Mouse (Mus musculus) myocyte (in vitro differentiated cells): ENCODE results near the gene Leng9. TPM values are rescaled to one million over a fixed set of nuclear protein-coding genes. Genes with fewer than 3 reads are reported as not detected.
"Not testable (repeated sequence)": the region's sequence is repeated elsewhere in the genome, so short reads cannot be mapped to it uniquely, and the experiment has no call there.

Source experiments
- H3K27me3 ChIP-seq: one replicate; pipeline ENCODE4 v1.6.1; 2011; ENCODE audit not compliant: control insufficient read depth, insufficient read depth, insufficient read length
- H3K36me3 ChIP-seq: one replicate; pipeline ENCODE4 v1.6.1; 2011; ENCODE audit not compliant: control insufficient read depth, insufficient read depth
- H3K4me2 ChIP-seq: one replicate; pipeline ENCODE4 v1.6.1; 2011; ENCODE audit warnings: low read depth, control low read depth
- H3K4me3 ChIP-seq: one replicate; pipeline ENCODE4 v1.5.1; 2011; ENCODE audit warnings: mild to moderate bottlenecking, control low read depth, moderate library complexity
- H3K79me2 ChIP-seq: one replicate; pipeline ENCODE4 v1.6.1; 2011; ENCODE audit not compliant: control insufficient read depth, insufficient read depth
- H3ac ChIP-seq: one replicate; pipeline ENCODE4 v1.6.1; 2011; ENCODE audit not compliant: control insufficient read depth, insufficient read length
- CEBPB ChIP-seq: IDR thresholded peaks from 2 replicates; pipeline ENCODE4 v1.6.1; 2011; ENCODE audit warnings: mild to moderate bottlenecking, moderate library complexity; ENCODE audit not compliant: poor library complexity, insufficient read depth, severe bottlenecking
- E2F4 ChIP-seq: IDR thresholded peaks from one replicate; pipeline ENCODE4 v1.6.1; 2011; ENCODE audit warnings: mild to moderate bottlenecking, control low read depth, moderate library complexity; ENCODE audit not compliant: insufficient read depth
- MAX ChIP-seq: IDR thresholded peaks from one replicate; pipeline ENCODE4 v1.6.1; 2011; ENCODE audit warnings: low read depth, mild to moderate bottlenecking, control low read depth
- MYOD1 ChIP-seq, 3 experiments: IDR thresholded peaks; one replicate each; pipeline ENCODE4 v1.6.1; 2011; ENCODE audit warnings: control low read depth in 2 of 3, low read depth in 2 of 3, mild to moderate bottlenecking in 2 of 3, moderate library complexity in 1 of 3; ENCODE audit not compliant: insufficient read length in 2 of 3, control insufficient read depth in 1 of 3
- MYOG ChIP-seq, 3 experiments: IDR thresholded peaks; one replicate each; pipeline ENCODE4 v1.6.1; 2011; ENCODE audit warnings: control low read depth in 2 of 3, low read depth in 2 of 3, mild to moderate bottlenecking in 2 of 3; ENCODE audit not compliant: insufficient read length in 2 of 3, control insufficient read depth in 1 of 3, insufficient read depth in 1 of 3
- POLR2A ChIP-seq: IDR thresholded peaks from one replicate; pipeline ENCODE4 v1.6.1; 2011; ENCODE audit warnings: low read depth, mild to moderate bottlenecking, control low read depth, moderate library complexity; ENCODE audit not compliant: insufficient read length
- POLR2AphosphoS2 ChIP-seq: IDR thresholded peaks from one replicate; pipeline ENCODE4 v1.6.1; 2011; ENCODE audit warnings: low read depth, control low read depth; ENCODE audit not compliant: insufficient read length
- REST ChIP-seq: IDR thresholded peaks from one replicate; pipeline ENCODE4 v1.6.1; 2011; ENCODE audit warnings: mild to moderate bottlenecking, control low read depth, moderate library complexity; ENCODE audit not compliant: insufficient read depth, insufficient read length
- SRF ChIP-seq: IDR thresholded peaks from one replicate; pipeline ENCODE4 v1.6.1; 2011; ENCODE audit warnings: low read depth; ENCODE audit not compliant: control insufficient read depth, insufficient read length
- TCF12 ChIP-seq: IDR thresholded peaks from one replicate; pipeline ENCODE4 v1.6.1; 2011; ENCODE audit warnings: mild to moderate bottlenecking, control low read depth; ENCODE audit not compliant: poor library complexity, insufficient read depth, severe bottlenecking
- TCF3 ChIP-seq: IDR thresholded peaks from one replicate; pipeline ENCODE4 v1.6.1; 2011; ENCODE audit warnings: low read depth, control low read depth; ENCODE audit not compliant: insufficient read length
- USF1 ChIP-seq: IDR thresholded peaks from one replicate; pipeline ENCODE4 v1.6.1; 2011; ENCODE audit warnings: low read depth, mild to moderate bottlenecking, control low read depth, moderate library complexity
- polyA plus RNA-seq: library from polyadenylated mRNA; unstranded; fragments of >200 nt; fragmentation: generic; extraction: Trizol; gene quantifications from one replicate; pipeline ENCODE4 v1.2.1, GENCODE M21; 2012; ENCODE audit warnings: missing spikeins

Gene Leng9
- polyA plus RNA-seq, 1 experiment, result 3.2 TPM

GRCm38 (mm10) chr7:4165286-4165685, 15.1 kb upstream of the Leng9 start:
- TF ChIP-seq MAX (no peak), REST (no peak), MYOD1 (IDR thresholded peaks at IDR 0.05; ENCODE audit: control insufficient read depth in 1 of 3, insufficient read length in 2 of 3, low read depth in 2 of 3) (no peak), USF1 (no peak), TCF12 (no peak), POLR2AphosphoS2 (no peak), SRF (no peak), TCF3 (no peak), MYOG (IDR thresholded peaks at IDR 0.05; ENCODE audit: control insufficient read depth in 1 of 3, insufficient read depth in 1 of 3, insufficient read length in 2 of 3, low read depth in 2 of 3) (no peak), E2F4 (no peak), POLR2A (no peak), CEBPB (no peak)
- H3K4me3 ChIP-seq, result no peak overlapping the region
- no peak overlapping the region for H3ac ChIP-seq
- no peaks in the 10 kb centered on the region for H3K36me3 ChIP-seq
- H3K27me3 ChIP-seq, result no peaks in the 10 kb centered on the region
- no peaks in the 10 kb centered on the region for H3K79me2 ChIP-seq
- H3K4me2 ChIP-seq, result peak overlapping the region; percentile 53

GRCm38 (mm10) chr7:4164090-4164910, 14.1 kb upstream of the Leng9 start, which contains the start of gene Cdc42ep5:
Cdc42ep5 (minus strand) TSS chr7:4164860.
- Histone ChIP-seq H3K4me3 (peak within 1 kb of the TSS; percentile 37), H3K79me2 (no peaks in the 10 kb centered on the region), H3ac (peak within 1 kb of the TSS; percentile 5), H3K4me2 (peak within 1 kb of the TSS; percentile 83), H3K27me3 (no peaks in the 10 kb centered on the region), H3K36me3 (no peaks in the 10 kb centered on the region)
- TF ChIP-seq SRF (no peak), POLR2A (peak; percentile 31), MYOD1 (IDR thresholded peaks at IDR 0.05; ENCODE audit: control insufficient read depth in 1 of 3, insufficient read length in 2 of 3, low read depth in 2 of 3) (peak in 2 of 3 experiments; percentile 10 to 23), TCF3 (no peak), POLR2AphosphoS2 (no peak), USF1 (no peak), TCF12 (no peak), E2F4 (no peak), MAX (no peak), CEBPB (no peak), MYOG (IDR thresholded peaks at IDR 0.05; ENCODE audit: control insufficient read depth in 1 of 3, insufficient read depth in 1 of 3, insufficient read length in 2 of 3, low read depth in 2 of 3) (peak in 1 of 3 experiments; percentile 29), REST (no peak)

GRCm38 (mm10) chr7:4163571-4164072, 13.4 kb upstream of the Leng9 start:
- no peaks in the 10 kb centered on the region for H3K79me2 ChIP-seq
- H3K4me2 ChIP-seq, result peak overlapping the region; percentile 83
- H3K36me3 ChIP-seq, result no peaks in the 10 kb centered on the region
- no peak for TF ChIP-seq SRF
- TF ChIP-seq REST, result no peak
- TF ChIP-seq TCF3, result no peak
- TF ChIP-seq E2F4, result no peak
- peak overlapping the region; percentile 37 for H3K4me3 ChIP-seq
- H3K27me3 ChIP-seq, result no peaks in the 10 kb centered on the region
- H3ac ChIP-seq, result peak overlapping the region; percentile 5

GRCm38 (mm10) chr7:4161596-4161995, 11.4 kb upstream of the Leng9 start:
- not testable (repeated sequence) for H3K4me3 ChIP-seq, H3K27me3 ChIP-seq, H3K79me2 ChIP-seq, H3K4me2 ChIP-seq, H3K36me3 ChIP-seq, H3ac ChIP-seq

GRCm38 (mm10) chr7:4154976-4155375, 4.8 kb upstream of the Leng9 start:
- TF ChIP-seq MAX (no peak), MYOD1 (IDR thresholded peaks at IDR 0.05; ENCODE audit: control insufficient read depth in 1 of 3, insufficient read length in 2 of 3, low read depth in 2 of 3) (no peak), E2F4 (no peak), POLR2AphosphoS2 (no peak), USF1 (no peak), TCF12 (no peak), TCF3 (no peak), REST (no peak), CEBPB (no peak), MYOG (IDR thresholded peaks at IDR 0.05; ENCODE audit: control insufficient read depth in 1 of 3, insufficient read depth in 1 of 3, insufficient read length in 2 of 3, low read depth in 2 of 3) (no peak), SRF (no peak)
- Histone ChIP-seq H3K4me3 (no peak overlapping the region), H3K27me3 (no peaks in the 10 kb centered on the region), H3K4me2 (no peak overlapping the region), H3K79me2 (no peaks in the 10 kb centered on the region), H3ac (no peak overlapping the region), H3K36me3 (no peaks in the 10 kb centered on the region)
